Mouse (Mus musculus): Measurements from ENCODE around the gene Frem2. TPM values are rescaled to one million over a fixed set of nuclear protein-coding genes. Genes with fewer than 3 reads are reported as not detected.

The Frem2 gene
- 1.9 and 2.8 TPM in 2 replicates for polyA plus RNA-seq (2012; rRNA removed)

DNA sequence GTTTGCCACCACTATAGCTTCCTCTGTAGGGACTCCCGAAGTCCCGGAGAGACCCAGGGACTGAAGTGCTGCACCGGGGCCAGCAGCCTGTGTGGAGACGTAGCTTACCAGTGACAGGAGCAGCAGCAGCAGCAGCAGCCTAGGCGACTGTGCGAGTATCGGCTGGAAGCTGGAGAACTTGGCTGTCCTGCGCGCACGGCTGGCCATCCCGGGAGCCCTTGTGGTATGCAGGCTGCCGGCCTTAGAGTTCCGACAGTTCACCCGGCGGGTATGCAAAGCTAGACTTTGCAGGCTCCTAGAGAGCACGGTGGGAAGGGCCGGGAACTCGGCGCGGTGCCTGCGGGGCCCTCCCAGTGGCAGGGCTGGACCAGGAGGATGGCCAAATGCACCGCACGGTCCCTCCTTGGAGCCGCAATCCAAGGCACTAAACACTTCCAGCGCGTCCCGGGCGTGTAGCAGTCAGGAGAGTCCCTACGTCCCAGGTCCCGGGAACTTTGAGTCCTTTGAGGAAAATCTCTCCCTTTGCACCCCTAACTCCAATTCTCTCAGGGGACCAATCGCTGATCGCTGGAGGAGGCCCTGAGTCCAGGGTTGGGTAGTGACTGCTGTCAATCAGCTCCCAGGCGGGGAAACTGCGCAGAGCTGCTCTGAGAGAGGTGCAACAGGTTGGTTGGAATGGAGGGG lies at the start of gene Frem2:
Frem2 (minus strand) TSS at position 478 of the 684 bp plus-strand sequence.

DNA sequence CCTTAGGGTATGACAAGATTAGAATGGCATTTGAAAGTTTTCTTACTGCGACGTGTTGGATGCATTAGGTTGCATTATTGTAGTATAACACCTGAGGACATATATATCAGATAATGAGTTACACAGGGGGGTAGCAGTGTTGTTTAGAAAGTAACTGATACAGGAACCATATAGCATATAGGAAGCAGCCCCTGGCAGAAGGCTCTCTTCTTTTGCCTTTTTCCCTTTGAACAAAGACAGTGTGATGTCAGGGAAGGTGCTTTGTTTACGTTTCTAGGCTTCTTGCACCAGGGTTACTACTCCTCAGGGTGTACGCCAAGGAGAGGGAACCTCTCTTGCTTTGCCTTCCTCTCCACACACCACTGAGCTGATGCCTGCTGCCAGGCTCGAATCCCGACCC lies 168.8 kb downstream of the Frem2 start, which contains the start of gene Stoml3:
Stoml3 (plus strand) TSS at position 301 of the 400 bp plus-strand sequence.

Other genes with a start within 250 kb of the Frem2 start
- 7.6 and 7.7 TPM in 2 replicates for gene Nhlrc3, start 194.0 kb downstream of the Frem2 start, polyA plus RNA-seq (2012; rRNA removed)
- 22.7 and 32.5 TPM in 2 replicates for gene Proser1, start 193.7 kb downstream of the Frem2 start, polyA plus RNA-seq (2012; rRNA removed)
- gene Stoml3, start 168.7 kb downstream of the Frem2 start, polyA plus RNA-seq (2012; rRNA removed), result 3.0 and 3.1 TPM in 2 replicates
- not detected in 2 replicates for gene Gm10985, start 187.7 kb upstream of the Frem2 start, polyA plus RNA-seq (2012; rRNA removed)
- gene Ufm1, start 206.5 kb upstream of the Frem2 start, polyA plus RNA-seq (2012; rRNA removed), result 3.0 and 3.1 TPM in 2 replicates

Measured in ovary, adult 2 months (tissue).